Mouse (Mus musculus): ENCODE results near the gene Mki67. TPM values are rescaled to one million over a fixed set of nuclear protein-coding genes. Genes with fewer than 3 reads are reported as not detected.

Gene Mki67
- polyA plus RNA-seq (2016; fragmentation: Nextera tagmentation; extraction: Ambion mirVana) = 45.7 and 46.9 TPM in 2 replicates

GRCm38 (mm10) chr7:135715642-135716444, at the start of gene Mki67:
TSS of gene Mki67 (minus strand) at chr7:135716361.
- no peaks in the 10 kb centered on the region for H3K9me3 ChIP-seq
- peaks cover 22% of the 10 kb centered on the region for H3K36me3 ChIP-seq (replicated peaks)
- no peaks in the 10 kb centered on the region for H3K27me3 ChIP-seq (replicated peaks; ENCODE audit: low read depth, poor library complexity, severe bottlenecking)
- peak within 1 kb of the TSS; percentile 97 for H3K4me3 ChIP-seq
- H3K4me1 ChIP-seq = peaks cover 32% of the 10 kb centered on the region
- H3K27ac ChIP-seq (replicated peaks) = peak within 1 kb of the TSS; percentile 99
- WGBS = under 1% methylated on average over 82 of the region's 82 CpGs
- DNase-seq (ENCODE audit: low spot score) = no peak

DNA sequence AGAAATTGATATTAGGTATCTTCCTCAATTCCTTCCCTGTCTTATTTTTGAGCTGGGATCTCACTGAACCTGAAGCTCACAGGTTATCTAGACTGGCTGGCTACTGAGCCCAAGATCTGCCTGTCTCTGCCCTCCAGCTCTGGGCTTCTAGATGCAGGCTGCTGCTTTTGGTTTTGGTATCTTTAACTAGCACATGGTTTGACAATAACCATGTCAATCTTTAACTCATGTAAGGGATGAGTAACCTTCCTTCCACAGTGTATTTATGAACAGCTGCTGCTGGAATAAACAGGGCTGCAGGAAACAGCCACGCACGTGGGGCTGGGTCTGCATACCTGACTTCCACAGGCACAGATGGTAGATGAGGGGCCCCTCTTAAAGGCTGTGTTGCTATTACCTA, 47.1 kb upstream of the Mki67 start:
- no peak overlapping the region for H3K27ac ChIP-seq (replicated peaks)
- DNase-seq (ENCODE audit: low spot score) = no peak
- H3K9me3 ChIP-seq = no peaks in the 10 kb centered on the region
- no peaks in the 10 kb centered on the region for H3K27me3 ChIP-seq (replicated peaks; ENCODE audit: low read depth, poor library complexity, severe bottlenecking)
- H3K4me3 ChIP-seq = no peak overlapping the region
- H3K36me3 ChIP-seq (replicated peaks) = no peaks in the 10 kb centered on the region
- H3K4me1 ChIP-seq = peaks cover 3% of the 10 kb centered on the region; the same call in 1 of the 2 replicates
- WGBS = 82% methylated on average over 2 of the region's 2 CpGs

- no peak overlapping the region for H3K4me3 ChIP-seq
- no peak overlapping the region for H3K27ac ChIP-seq (replicated peaks)
- H3K36me3 ChIP-seq (replicated peaks) = no peaks in the 10 kb centered on the region
- DNase-seq (ENCODE audit: low spot score) = no peak
- 83% methylated on average over 12 of the region's 12 CpGs for WGBS
- peaks cover 3% of the 10 kb centered on the region; the same call in 1 of the 2 replicates for H3K4me1 ChIP-seq
- H3K27me3 ChIP-seq (replicated peaks; ENCODE audit: low read depth, poor library complexity, severe bottlenecking) = no peaks in the 10 kb centered on the region
- H3K9me3 ChIP-seq = no peaks in the 10 kb centered on the region
These were observed 42.8 kb upstream of the Mki67 start for GRCm38 (mm10) chr7:135758754-135759510.

GRCm38 (mm10) chr7:135758171-135758570, 42.0 kb upstream of the Mki67 start:
- WGBS = 77% methylated on average over 4 of the region's 4 CpGs
- no peak for DNase-seq (ENCODE audit: low spot score)

DNA sequence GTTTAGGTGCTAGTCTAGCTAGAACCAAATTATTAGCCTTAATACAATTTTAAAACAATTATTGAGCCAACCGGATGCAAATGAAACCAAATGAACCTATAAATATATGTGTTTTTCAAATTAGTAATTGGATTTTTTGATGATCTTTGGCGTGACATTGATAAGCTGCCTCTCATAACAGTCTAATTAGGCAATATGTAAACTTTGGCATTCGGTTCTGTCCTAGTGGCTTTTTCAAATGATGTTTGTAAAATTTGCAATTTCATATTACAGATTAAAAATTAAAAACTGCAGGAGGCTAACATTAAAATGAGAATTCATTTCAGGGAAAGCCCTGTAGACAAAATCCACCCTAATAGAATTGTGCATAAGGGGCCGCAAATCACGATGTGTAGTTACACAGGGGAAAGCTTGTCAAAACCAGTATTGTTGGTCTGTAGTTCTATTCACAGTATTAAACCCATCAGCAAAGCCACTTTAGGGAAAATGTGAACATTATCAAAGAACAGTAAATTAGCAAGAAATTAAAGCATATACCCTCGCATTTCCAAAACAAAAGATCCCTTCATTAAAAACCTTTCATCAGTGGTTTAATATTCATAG, 40.9 kb upstream of the Mki67 start:
- H3K27ac ChIP-seq (replicated peaks) = no peak overlapping the region
- H3K9me3 ChIP-seq = no peaks in the 10 kb centered on the region
- peaks cover 6% of the 10 kb centered on the region; the same call in 1 of the 2 replicates for H3K4me1 ChIP-seq
- no peak for DNase-seq (ENCODE audit: low spot score)
- H3K4me3 ChIP-seq = no peak overlapping the region
- WGBS = 91% methylated on average over 6 of the region's 6 CpGs
- H3K36me3 ChIP-seq (replicated peaks) = no peaks in the 10 kb centered on the region
- no peaks in the 10 kb centered on the region for H3K27me3 ChIP-seq (replicated peaks; ENCODE audit: low read depth, poor library complexity, severe bottlenecking)

More at GRCm38 (mm10) chr7:135758171-135758570, 42.0 kb upstream of the Mki67 start:
- Histone ChIP-seq H3K27me3 (replicated peaks; ENCODE audit: low read depth, poor library complexity, severe bottlenecking) (no peaks in the 10 kb centered on the region), H3K4me3 (no peak overlapping the region), H3K4me1 (peaks cover 6% of the 10 kb centered on the region; the same call in 1 of the 2 replicates), H3K27ac (replicated peaks) (no peak overlapping the region), H3K36me3 (replicated peaks) (no peaks in the 10 kb centered on the region), H3K9me3 (no peaks in the 10 kb centered on the region)

DNA sequence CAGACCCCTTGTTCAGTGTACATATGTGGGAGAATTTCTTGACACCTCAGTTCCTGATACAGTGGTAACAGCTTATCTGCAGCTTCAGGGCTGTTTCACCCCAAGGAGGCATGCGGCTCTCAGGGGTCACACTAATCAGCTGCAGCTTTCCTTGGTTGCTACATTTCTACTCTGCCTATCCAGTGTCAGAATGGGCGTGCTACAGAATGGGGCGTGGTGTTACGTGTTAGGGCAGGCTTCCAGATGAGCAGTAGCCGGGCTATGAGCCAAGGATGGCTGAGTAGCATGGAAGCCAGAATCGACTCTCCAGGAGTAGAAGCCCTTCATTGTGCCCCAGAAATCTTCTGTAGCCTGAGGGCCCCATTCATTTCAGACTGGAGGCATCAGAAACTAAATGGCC, 32.8 kb upstream of the Mki67 start:
- no peak overlapping the region for H3K27ac ChIP-seq (replicated peaks)
- H3K9me3 ChIP-seq = no peaks in the 10 kb centered on the region
- no peaks in the 10 kb centered on the region for H3K27me3 ChIP-seq (replicated peaks; ENCODE audit: low read depth, poor library complexity, severe bottlenecking)
- H3K4me3 ChIP-seq = no peak overlapping the region
- WGBS = 74% methylated on average over 6 of the region's 6 CpGs
- peaks cover 3% of the 10 kb centered on the region; the same call in 1 of the 2 replicates for H3K4me1 ChIP-seq
- DNase-seq (ENCODE audit: low spot score) = no peak
- H3K36me3 ChIP-seq (replicated peaks) = no peaks in the 10 kb centered on the region

- 69% methylated on average over 2 of the region's 2 CpGs for WGBS
- no peak overlapping the region for H3K4me3 ChIP-seq
- DNase-seq (ENCODE audit: low spot score) = no peak
These were observed 30.9 kb upstream of the Mki67 start for GRCm38 (mm10) chr7:135747072-135747471.

DNA sequence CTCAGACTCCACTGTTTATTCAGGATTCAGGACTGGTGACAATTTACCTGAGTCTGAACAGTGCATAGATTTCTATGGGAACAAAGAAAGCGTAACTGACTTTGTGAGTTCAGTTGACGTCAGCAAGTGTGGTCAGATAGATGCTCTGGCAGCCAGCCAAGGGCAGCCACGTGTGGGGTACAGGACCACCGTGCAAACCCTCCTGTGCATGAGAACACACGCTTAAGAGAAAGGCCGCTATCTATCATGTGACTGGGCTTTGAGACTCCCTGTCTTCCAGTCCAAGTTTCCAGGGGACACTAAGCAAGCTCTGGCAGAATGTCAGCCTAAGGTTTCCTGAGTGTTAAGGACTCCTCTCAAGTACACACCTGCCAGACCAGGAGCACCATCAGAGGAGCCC, 30.4 kb upstream of the Mki67 start:
- no peak for DNase-seq (ENCODE audit: low spot score)
- no peaks in the 10 kb centered on the region for H3K36me3 ChIP-seq (replicated peaks)
- H3K9me3 ChIP-seq = peaks cover 7% of the 10 kb centered on the region; the same call in 1 of the 2 replicates
- no peaks in the 10 kb centered on the region for H3K27me3 ChIP-seq (replicated peaks; ENCODE audit: low read depth, poor library complexity, severe bottlenecking)
- H3K4me1 ChIP-seq = no peaks in the 10 kb centered on the region
- no peak overlapping the region for H3K27ac ChIP-seq (replicated peaks)
- 81% methylated on average over 6 of the region's 6 CpGs for WGBS
- H3K4me3 ChIP-seq = no peak overlapping the region

More at GRCm38 (mm10) chr7:135747072-135747471, 30.9 kb upstream of the Mki67 start:
- no peaks in the 10 kb centered on the region for H3K4me1 ChIP-seq
- no peaks in the 10 kb centered on the region for H3K27me3 ChIP-seq (replicated peaks; ENCODE audit: low read depth, poor library complexity, severe bottlenecking)
- no peak overlapping the region for H3K27ac ChIP-seq (replicated peaks)
- no peaks in the 10 kb centered on the region for H3K36me3 ChIP-seq (replicated peaks)
- H3K9me3 ChIP-seq = peaks cover 4% of the 10 kb centered on the region; the same call in 1 of the 2 replicates

DNA sequence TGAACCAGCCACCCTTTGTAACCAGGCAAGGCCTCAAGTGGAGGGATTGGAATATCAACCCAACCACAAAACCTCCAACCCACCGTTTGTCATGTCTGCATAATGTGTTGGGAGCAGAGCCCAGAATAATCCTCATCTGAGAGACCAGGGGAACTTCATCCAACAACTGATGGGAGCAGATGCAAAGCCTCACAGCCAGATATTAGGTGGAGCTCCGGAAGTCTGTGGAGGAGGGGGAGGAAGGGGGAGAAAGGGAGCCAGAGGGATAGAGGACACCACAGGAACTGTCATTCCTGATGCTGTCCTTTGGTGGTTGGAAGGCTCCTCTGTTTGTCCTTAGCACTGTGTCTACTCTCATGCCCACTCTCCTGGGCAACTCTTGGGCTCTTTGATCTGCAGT, 28.9 kb upstream of the Mki67 start:
- no peak overlapping the region for H3K4me3 ChIP-seq
- H3K27me3 ChIP-seq (replicated peaks; ENCODE audit: low read depth, poor library complexity, severe bottlenecking) = no peaks in the 10 kb centered on the region
- no peaks in the 10 kb centered on the region for H3K36me3 ChIP-seq (replicated peaks)
- H3K9me3 ChIP-seq = peaks cover 7% of the 10 kb centered on the region; the same call in 1 of the 2 replicates
- WGBS = 54% methylated on average over 2 of the region's 2 CpGs
- peaks cover 4% of the 10 kb centered on the region for H3K4me1 ChIP-seq
- H3K27ac ChIP-seq (replicated peaks) = no peak overlapping the region
- DNase-seq (ENCODE audit: low spot score) = no peak

DNA sequence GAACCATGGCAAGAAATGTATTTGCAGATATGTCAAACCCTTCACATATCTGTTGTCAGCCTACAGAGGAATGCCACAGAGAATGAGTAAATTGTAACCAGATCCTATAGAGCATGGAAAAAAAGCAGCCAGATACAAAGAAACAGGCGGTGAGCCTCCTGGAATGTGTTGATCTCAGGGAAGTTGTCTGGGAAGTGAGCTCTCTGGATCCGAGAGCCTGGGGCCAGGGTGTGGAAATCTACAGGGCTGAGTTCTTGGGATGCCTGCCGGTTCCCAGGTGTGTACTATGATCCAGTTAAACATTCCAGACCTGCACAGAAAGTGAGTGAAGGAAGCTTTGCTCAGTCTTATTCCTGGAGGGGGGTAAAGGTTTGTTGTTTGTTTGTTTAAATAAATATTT, 24.3 kb upstream of the Mki67 start:
- Histone ChIP-seq H3K27me3 (replicated peaks; ENCODE audit: low read depth, poor library complexity, severe bottlenecking) (no peaks in the 10 kb centered on the region), H3K27ac (replicated peaks) (no peak overlapping the region), H3K36me3 (replicated peaks) (no peaks in the 10 kb centered on the region), H3K4me3 (no peak overlapping the region), H3K4me1 (peaks cover 8% of the 10 kb centered on the region), H3K9me3 (peaks cover 7% of the 10 kb centered on the region; the same call in 1 of the 2 replicates)
- WGBS = 45% methylated on average over 3 of the region's 3 CpGs
- DNase-seq (ENCODE audit: low spot score) = peak; percentile 15

- no peak overlapping the region for H3K27ac ChIP-seq (replicated peaks)
- no peak for DNase-seq (ENCODE audit: low spot score)
- 38% methylated on average over 3 of the region's 3 CpGs for WGBS
- no peak overlapping the region for H3K4me3 ChIP-seq
- H3K4me1 ChIP-seq = peaks cover 15% of the 10 kb centered on the region
- no peaks in the 10 kb centered on the region for H3K9me3 ChIP-seq
- H3K27me3 ChIP-seq (replicated peaks; ENCODE audit: low read depth, poor library complexity, severe bottlenecking) = no peaks in the 10 kb centered on the region
- no peaks in the 10 kb centered on the region for H3K36me3 ChIP-seq (replicated peaks)
These were observed 20.4 kb upstream of the Mki67 start for GRCm38 (mm10) chr7:135736581-135736886.

GRCm38 (mm10) chr7:135735691-135736580, 19.8 kb upstream of the Mki67 start:
- WGBS = 15% methylated on average over 31 of the region's 31 CpGs

More at GRCm38 (mm10) chr7:135735691-135736580, 19.8 kb upstream of the Mki67 start:
- DNase-seq (ENCODE audit: low spot score) = peak; percentile 89
- peaks cover 15% of the 10 kb centered on the region for H3K4me1 ChIP-seq
- peak overlapping the region; percentile 37 for H3K4me3 ChIP-seq
- H3K36me3 ChIP-seq (replicated peaks) = no peaks in the 10 kb centered on the region
- H3K27ac ChIP-seq (replicated peaks) = no peak overlapping the region; the same call in 1 of the 2 replicates
- H3K9me3 ChIP-seq = no peaks in the 10 kb centered on the region
- no peaks in the 10 kb centered on the region for H3K27me3 ChIP-seq (replicated peaks; ENCODE audit: low read depth, poor library complexity, severe bottlenecking)
